Mouse (Mus musculus) forebrain, embryonic 14.5 days (tissue): ENCODE data around the gene Mcm7. TPM values are rescaled to one million over a fixed set of nuclear protein-coding genes. Genes with fewer than 3 reads are reported as not detected.
A peak's percentile ranks its signal among the peaks of the same experiment; 100 is the strongest.
"Not testable (repeated sequence)": the region's sequence is repeated elsewhere in the genome, so short reads cannot be mapped to it uniquely, and the experiment has no call there.

Experiments
- ATAC-seq: fragments of 200-750 bp; cut with Nextera tagmentation; 2 replicates; pipeline ENCODE4 v1.8.0; 2017; ENCODE audit warnings: mild to moderate bottlenecking, moderate library complexity
- DNase-seq: peaks from one replicate; pipeline ENCODE4 v3.0.0-alpha.2; 2015; ENCODE audit warnings: low spot score
- H3K27ac ChIP-seq: fragments of 300-500 bp; sonication (generic); 2 replicates; pipeline ENCODE4 v1.5.1; 2014; ENCODE audit warnings: low read depth, mild to moderate bottlenecking, control low read depth, low read length, moderate library complexity
- H3K27me3 ChIP-seq: fragments of 300-500 bp; sonication (generic); replicated peaks from 2 replicates; pipeline ENCODE4 v1.6.1; 2014; ENCODE audit warnings: low read length, control low read depth, mixed read lengths; ENCODE audit not compliant: control insufficient read depth, insufficient read depth
- H3K36me3 ChIP-seq: fragments of 300-500 bp; sonication (generic); 2 replicates; pipeline ENCODE4 v1.6.1; 2014; ENCODE audit warnings: low read length, control low read depth; ENCODE audit not compliant: control insufficient read depth, insufficient read depth
- H3K4me1 ChIP-seq: fragments of 300-500 bp; sonication (generic); 2 replicates; pipeline ENCODE4 v1.6.1; 2014; ENCODE audit warnings: antibody characterized with exemption, low read length, control low read depth; ENCODE audit not compliant: control insufficient read depth, insufficient read depth
- H3K4me2 ChIP-seq: fragments of 300-500 bp; sonication (generic); 2 replicates; pipeline ENCODE4 v1.6.1; 2014; ENCODE audit warnings: mild to moderate bottlenecking, control low read depth, low read length
- H3K4me3 ChIP-seq: fragments of 300-500 bp; sonication (generic); 2 replicates; pipeline ENCODE4 v1.5.1; 2014; ENCODE audit warnings: low read depth, low read length, control low read depth
- H3K9ac ChIP-seq: fragments of 300-500 bp; sonication (generic); 2 replicates; pipeline ENCODE4 v1.6.1; 2014; ENCODE audit warnings: mild to moderate bottlenecking, low read length, control low read depth, moderate library complexity
- H3K9me3 ChIP-seq: fragments of 300-500 bp; sonication (generic); replicated peaks from 2 replicates; pipeline ENCODE4 v1.6.1; 2016; ENCODE audit warnings: low read length, control low read depth, mixed read lengths; ENCODE audit not compliant: control insufficient read depth
- WGBS: fragments of 180-500 bp; shearing (Covaris S2); extraction: QIAGEN DNeasy Blood & Tissue Kit; methylation state at CpG from one replicate; pipeline ENCODE4 v1.1.7; 2014; 5-methylcytosine and 5-hydroxymethylcytosine counted together
- polyA plus RNA-seq: library from polyadenylated mRNA; unstranded; fragments of >200 nt; fragmentation: Nextera tagmentation; extraction: Ambion mirVana; gene quantifications from 2 replicates; pipeline ENCODE4 v1.2.1, GENCODE M21; 2014

The Mcm7 gene
- polyA plus RNA-seq = 176 and 181 TPM in 2 replicates

GRCm38 (mm10) chr5:138171695-138172491 lies at the start of gene Mcm7, which contains the start of gene Ap4m1:
Gene Mcm7, minus strand, starts transcription at chr5:138172422.
Gene Ap4m1, plus strand, starts transcription at chr5:138172002.
- ATAC-seq = peak; percentile 94

GRCm38 (mm10) chr5:138219864-138220263 lies 47.6 kb upstream of the Mcm7 start:
- H3K4me1 ChIP-seq = no peaks in the 10 kb centered on the region
- 79% methylated on average over 2 of the region's 2 CpGs for WGBS
- no peaks in the 10 kb centered on the region for H3K9me3 ChIP-seq
- ATAC-seq (no peak), DNase-seq (no peak)
- no peak overlapping the region for H3K4me2 ChIP-seq
- no peaks in the 10 kb centered on the region for H3K36me3 ChIP-seq
- no peak overlapping the region for H3K4me3 ChIP-seq
- no peaks in the 10 kb centered on the region for H3K27me3 ChIP-seq
- H3K9ac ChIP-seq = no peak overlapping the region
- no peak overlapping the region for H3K27ac ChIP-seq

More at GRCm38 (mm10) chr5:138171695-138172491, at the start of gene Mcm7, which contains the start of gene Ap4m1:
- H3K27ac ChIP-seq = peak within 1 kb of the TSS; percentile 93
- WGBS = under 1% methylated on average over 54 of the region's 54 CpGs
- no peaks in the 10 kb centered on the region for H3K9me3 ChIP-seq
- H3K4me3 ChIP-seq = peak within 1 kb of the TSS; percentile 75
- H3K4me1 ChIP-seq = peaks cover 14% of the 10 kb centered on the region
- peaks cover 53% of the 10 kb centered on the region for H3K36me3 ChIP-seq
- DNase-seq = peak; percentile 99
- no peaks in the 10 kb centered on the region for H3K27me3 ChIP-seq
- peak within 1 kb of the TSS; percentile 77 for H3K9ac ChIP-seq
- H3K4me2 ChIP-seq = peak within 1 kb of the TSS; percentile 88

DNA sequence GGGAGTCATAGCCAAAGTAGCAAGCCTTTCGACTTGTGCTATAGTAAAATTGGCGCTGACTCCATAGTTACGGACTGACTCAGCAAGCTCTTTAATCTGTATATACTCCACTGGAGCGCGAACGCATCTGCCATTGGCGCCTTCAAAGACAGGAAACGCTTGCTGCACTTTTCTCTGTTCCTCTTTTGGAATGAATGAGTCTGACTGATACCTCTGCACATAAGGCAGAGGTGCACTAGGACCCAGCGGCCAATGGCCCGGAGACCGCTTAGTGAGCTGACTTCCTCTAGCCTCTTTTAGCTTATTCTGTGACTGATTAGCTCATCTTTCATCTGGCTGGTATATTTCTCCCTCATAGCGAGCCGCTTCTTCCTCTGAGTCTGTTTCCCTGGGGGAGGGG lies 44.4 kb upstream of the Mcm7 start:
- H3K9ac ChIP-seq, H3K4me2 ChIP-seq, H3K27me3 ChIP-seq, H3K27ac ChIP-seq, H3K36me3 ChIP-seq, H3K9me3 ChIP-seq, ATAC-seq, DNase-seq, H3K4me1 ChIP-seq, H3K4me3 ChIP-seq: not testable (repeated sequence)
- 95% methylated on average over 13 of the region's 13 CpGs for WGBS

GRCm38 (mm10) chr5:138207873-138208272 lies 35.7 kb upstream of the Mcm7 start:
- H3K36me3 ChIP-seq = no peaks in the 10 kb centered on the region
- no peak overlapping the region for H3K4me3 ChIP-seq
- no peak overlapping the region for H3K4me2 ChIP-seq
- DNase-seq = no peak
- H3K9me3 ChIP-seq = no peaks in the 10 kb centered on the region
- H3K27ac ChIP-seq = no peak overlapping the region
- ATAC-seq = no peak
- no peaks in the 10 kb centered on the region for H3K4me1 ChIP-seq
- no peak overlapping the region for H3K9ac ChIP-seq
- WGBS = 87% methylated on average over 4 of the region's 4 CpGs
- no peaks in the 10 kb centered on the region for H3K27me3 ChIP-seq

- Histone ChIP-seq H3K4me3 (no peak overlapping the region), H3K36me3 (no peaks in the 10 kb centered on the region), H3K27ac (no peak overlapping the region), H3K9me3 (no peaks in the 10 kb centered on the region), H3K9ac (no peak overlapping the region), H3K4me2 (no peak overlapping the region), H3K27me3 (no peaks in the 10 kb centered on the region), H3K4me1 (no peaks in the 10 kb centered on the region)
- no peak for ATAC-seq
- 88% methylated on average over 1 of the region's 1 CpGs for WGBS
- DNase-seq = no peak
Measured at GRCm38 (mm10) chr5:138207253-138207652, 35.0 kb upstream of the Mcm7 start.

DNA sequence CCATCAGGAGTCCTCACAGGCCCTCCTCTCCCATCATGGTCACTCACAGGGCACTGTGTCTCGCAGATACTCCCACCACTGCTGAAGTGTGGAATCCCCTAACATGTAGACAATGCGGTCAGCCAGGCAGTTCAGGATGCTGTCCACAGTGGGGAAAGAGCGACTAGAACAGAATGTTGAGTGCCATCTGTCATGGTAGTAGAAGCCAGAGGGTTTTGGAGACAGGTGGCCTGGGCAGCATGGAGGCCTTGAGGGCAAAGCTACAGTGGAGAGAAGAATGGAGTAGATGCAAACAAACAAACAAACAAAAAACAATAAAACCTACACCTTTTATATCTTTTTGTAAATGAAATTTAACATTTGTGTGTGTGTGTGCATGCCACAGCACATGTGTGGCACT lies 29.9 kb upstream of the Mcm7 start:
- Histone ChIP-seq H3K27me3 (no peaks in the 10 kb centered on the region), H3K36me3 (no peaks in the 10 kb centered on the region), H3K4me2 (no peak overlapping the region), H3K4me3 (no peak overlapping the region), H3K9me3 (no peaks in the 10 kb centered on the region), H3K9ac (no peak overlapping the region), H3K4me1 (no peaks in the 10 kb centered on the region), H3K27ac (no peak overlapping the region)
- DNase-seq (no peak), ATAC-seq (no peak)
- WGBS = 89% methylated on average over 3 of the region's 3 CpGs

GRCm38 (mm10) chr5:138199576-138199975 lies 27.4 kb upstream of the Mcm7 start:
- peak; percentile 36 for DNase-seq
- 10% methylated on average over 1 of the region's 1 CpGs for WGBS

DNA sequence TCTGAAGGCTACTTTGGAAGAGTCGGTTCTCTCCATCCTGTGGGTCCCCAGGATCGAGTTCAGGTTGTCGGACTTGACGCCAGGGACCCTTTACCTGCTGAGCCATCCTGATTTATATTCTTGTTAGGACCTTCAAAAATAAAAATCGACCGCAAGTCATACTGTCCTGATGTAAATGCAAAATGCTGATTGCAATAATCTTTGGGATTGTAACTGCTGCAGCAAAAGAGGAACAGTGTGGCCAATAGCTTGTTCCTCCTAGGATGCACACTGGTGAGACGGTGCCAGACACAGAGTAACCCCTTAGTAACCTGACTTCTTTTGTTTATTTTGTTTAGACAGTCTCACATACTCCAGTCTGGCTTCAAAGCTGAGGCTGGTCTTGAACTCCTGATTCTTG lies 23.2 kb upstream of the Mcm7 start:
- Histone ChIP-seq H3K4me3 (peak overlapping the region; percentile 70), H3K36me3 (peaks cover 23% of the 10 kb centered on the region), H3K4me1 (no peaks in the 10 kb centered on the region; the same call in 1 of the 2 replicates), H3K27me3 (no peaks in the 10 kb centered on the region), H3K27ac (no peak overlapping the region), H3K4me2 (peak overlapping the region; percentile 97), H3K9me3 (no peaks in the 10 kb centered on the region), H3K9ac (peak overlapping the region; percentile 94; the same call in 1 of the 2 replicates)
- WGBS = 75% methylated on average over 7 of the region's 7 CpGs
- ATAC-seq (no peak), DNase-seq (no peak)

More at GRCm38 (mm10) chr5:138199576-138199975, 27.4 kb upstream of the Mcm7 start:
- Histone ChIP-seq H3K9ac (no peak overlapping the region), H3K27ac (no peak overlapping the region), H3K4me2 (no peak overlapping the region), H3K4me1 (no peaks in the 10 kb centered on the region), H3K4me3 (no peak overlapping the region), H3K27me3 (no peaks in the 10 kb centered on the region), H3K9me3 (no peaks in the 10 kb centered on the region), H3K36me3 (no peaks in the 10 kb centered on the region)
- no peak for ATAC-seq

DNA sequence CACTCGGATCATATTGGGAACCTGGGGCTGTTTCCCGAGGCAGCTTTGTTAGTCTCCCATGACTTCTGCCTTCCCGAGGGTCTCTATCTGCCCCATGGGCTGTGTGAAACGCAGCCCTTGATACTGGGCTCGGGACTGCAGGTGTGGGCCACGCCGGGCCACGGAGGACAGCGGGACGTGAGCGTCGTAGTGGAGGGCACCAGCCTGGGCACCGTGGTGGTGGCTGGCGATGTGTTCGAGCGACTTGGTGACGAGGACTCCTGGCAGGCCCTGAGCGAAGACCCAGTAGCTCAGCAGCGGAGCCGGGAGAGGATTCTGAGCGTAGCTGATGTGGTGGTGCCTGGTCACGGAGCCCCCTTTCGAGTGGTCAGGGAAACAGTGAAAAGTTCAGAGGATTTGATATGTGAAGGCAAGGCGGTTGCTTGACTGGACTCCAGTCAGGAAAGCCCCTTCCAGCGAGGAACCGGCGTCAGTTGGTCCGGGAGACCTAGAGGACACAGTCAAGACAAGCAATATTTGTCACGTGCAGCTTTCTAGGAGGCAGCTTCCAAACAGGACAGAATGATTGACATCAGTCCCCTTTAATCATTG lies 22.6 kb upstream of the Mcm7 start:
- peak overlapping the region; percentile 97 for H3K4me2 ChIP-seq
- ATAC-seq (peak; percentile 69), DNase-seq (peak; percentile 51)
- no peaks in the 10 kb centered on the region for H3K27me3 ChIP-seq
- no peaks in the 10 kb centered on the region for H3K9me3 ChIP-seq
- peak overlapping the region; percentile 94 for H3K9ac ChIP-seq
- WGBS = 2% methylated on average over 29 of the region's 29 CpGs
- H3K27ac ChIP-seq = peak overlapping the region; percentile 84
- H3K4me3 ChIP-seq = peak overlapping the region; percentile 70
- peaks cover 28% of the 10 kb centered on the region for H3K36me3 ChIP-seq
- H3K4me1 ChIP-seq = no peaks in the 10 kb centered on the region; the same call in 1 of the 2 replicates
